Mouse (Mus musculus): Measurements from ENCODE around the gene Ezr. TPM values are rescaled to one million over a fixed set of nuclear protein-coding genes. Genes with fewer than 3 reads are reported as not detected.

The Ezr gene
- polyA plus RNA-seq, 1 experiment from 2014 or later, result 289 TPM

GRCm38 (mm10) chr17:6755873-6756272, 26.7 kb downstream of the Ezr start:
- Histone ChIP-seq H3K4me2 (replicated peaks; ENCODE audit: low read depth) (no peak overlapping the region), H3K4me3 (ENCODE audit: low read depth, low read length) (no peak overlapping the region), H3K9me3 (ENCODE audit: control insufficient read depth, low read length) (no peaks in the 10 kb centered on the region), H3K4me1 (replicated peaks; ENCODE audit: control insufficient read depth, insufficient read depth) (no peaks in the 10 kb centered on the region), H3K27me3 (ENCODE audit: control insufficient read depth, insufficient read depth, low read length) (no peaks in the 10 kb centered on the region), H3K9ac (ENCODE audit: low read length) (no peak overlapping the region), H3K27ac (replicated peaks) (peak overlapping the region; percentile 69), H3K36me3 (ENCODE audit: control insufficient read depth, insufficient read depth, low read length) (peaks cover 3% of the 10 kb centered on the region)
- 54% methylated on average over 8 of the region's 8 CpGs for WGBS
- DNase-seq (ENCODE audit: low spot score), result peak; percentile 52
- peak; percentile 72 for ATAC-seq (ENCODE audit: low FRiP score, low TSS enrichment)
- TF ChIP-seq CTCF (IDR thresholded peaks at IDR 0.05; ENCODE audit: low read depth) (no peak), EP300 (optimal IDR thresholded peaks at IDR 0.05) (no peak)

DNA sequence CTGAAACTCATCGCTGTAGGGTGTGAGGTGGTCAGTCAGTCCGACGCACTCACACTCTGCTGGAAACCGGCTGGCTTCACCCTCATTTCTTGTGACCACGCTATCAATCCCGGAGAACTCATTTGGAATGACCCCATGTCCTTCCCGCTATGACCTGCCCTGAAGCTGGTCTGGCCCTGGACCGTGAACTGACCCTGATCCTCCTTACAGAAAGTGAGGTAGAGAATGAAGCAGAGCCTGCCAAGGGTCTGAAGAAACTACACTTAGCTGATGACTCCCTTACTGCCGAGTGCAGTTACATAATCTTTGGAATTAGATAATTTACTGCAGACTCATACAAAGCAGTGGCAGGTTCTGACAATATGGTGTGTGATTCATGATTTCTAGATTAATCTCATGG, 27.4 kb downstream of the Ezr start:
- H3K27me3 ChIP-seq (ENCODE audit: control insufficient read depth, insufficient read depth, low read length), result no peaks in the 10 kb centered on the region
- no peaks in the 10 kb centered on the region for H3K9me3 ChIP-seq (ENCODE audit: control insufficient read depth, low read length)
- ATAC-seq (ENCODE audit: low FRiP score, low TSS enrichment), result no peak
- 0 out of 2 replicates have a peak overlapping the region, but pooled peaks have one; percentile 13 for H3K27ac ChIP-seq (replicated peaks)
- DNase-seq (ENCODE audit: low spot score), result no peak
- WGBS, result 76% methylated on average over 9 of the region's 9 CpGs
- no peaks in the 10 kb centered on the region for H3K4me1 ChIP-seq (replicated peaks; ENCODE audit: control insufficient read depth, insufficient read depth)
- H3K4me2 ChIP-seq (replicated peaks; ENCODE audit: low read depth), result no peak overlapping the region
- no peak overlapping the region for H3K4me3 ChIP-seq (ENCODE audit: low read depth, low read length)
- no peak overlapping the region for H3K9ac ChIP-seq (ENCODE audit: low read length)
- TF ChIP-seq CTCF (IDR thresholded peaks at IDR 0.05; ENCODE audit: low read depth) (no peak), EP300 (optimal IDR thresholded peaks at IDR 0.05) (no peak)
- peaks cover 5% of the 10 kb centered on the region for H3K36me3 ChIP-seq (ENCODE audit: control insufficient read depth, insufficient read depth, low read length)

DNA sequence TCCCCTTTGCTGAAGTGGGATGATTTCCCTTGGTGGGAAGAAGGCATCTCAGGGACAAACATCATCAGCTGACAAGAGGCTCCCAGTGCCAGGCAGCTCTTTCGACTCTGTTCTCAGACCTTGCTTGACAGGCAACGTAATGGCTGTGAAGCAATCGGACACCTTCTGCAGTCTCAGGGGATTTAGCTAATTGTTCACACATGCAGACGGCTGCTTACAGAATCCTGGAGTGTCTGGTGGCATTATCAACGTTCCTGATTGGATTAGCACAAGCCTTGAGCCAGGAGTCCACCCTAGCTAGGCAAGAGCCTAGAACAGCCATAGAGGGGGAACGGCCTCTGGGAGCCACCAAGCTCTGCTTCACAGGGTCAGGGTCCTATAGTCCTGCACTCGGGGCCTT, 30.2 kb downstream of the Ezr start:
- H3K27ac ChIP-seq (replicated peaks), result peak overlapping the region; percentile 81
- no peaks in the 10 kb centered on the region for H3K27me3 ChIP-seq (ENCODE audit: control insufficient read depth, insufficient read depth, low read length)
- H3K4me3 ChIP-seq (ENCODE audit: low read depth, low read length), result no peak overlapping the region
- no peaks in the 10 kb centered on the region for H3K4me1 ChIP-seq (replicated peaks; ENCODE audit: control insufficient read depth, insufficient read depth)
- TF ChIP-seq EP300 (optimal IDR thresholded peaks at IDR 0.05) (no peak), CTCF (IDR thresholded peaks at IDR 0.05; ENCODE audit: low read depth) (no peak)
- H3K9me3 ChIP-seq (ENCODE audit: control insufficient read depth, low read length), result no peaks in the 10 kb centered on the region
- peaks cover 8% of the 10 kb centered on the region for H3K36me3 ChIP-seq (ENCODE audit: control insufficient read depth, insufficient read depth, low read length)
- ATAC-seq (ENCODE audit: low FRiP score, low TSS enrichment) (no peak), DNase-seq (ENCODE audit: low spot score) (no peak)
- H3K9ac ChIP-seq (ENCODE audit: low read length), result no peak overlapping the region
- WGBS, result 64% methylated on average over 7 of the region's 7 CpGs
- H3K4me2 ChIP-seq (replicated peaks; ENCODE audit: low read depth), result no peak overlapping the region

GRCm38 (mm10) chr17:6751221-6751859, 31.2 kb downstream of the Ezr start:
- no peak overlapping the region for H3K9ac ChIP-seq (ENCODE audit: low read length)
- TF ChIP-seq CTCF (IDR thresholded peaks at IDR 0.05; ENCODE audit: low read depth) (no peak; the same call in 1 of the 2 replicates), EP300 (optimal IDR thresholded peaks at IDR 0.05) (peak; percentile 63)
- peaks cover 8% of the 10 kb centered on the region for H3K36me3 ChIP-seq (ENCODE audit: control insufficient read depth, insufficient read depth, low read length)
- no peak; the same call in 1 of the 2 replicates for ATAC-seq (ENCODE audit: low FRiP score, low TSS enrichment)
- 52% methylated on average over 11 of the region's 11 CpGs for WGBS
- no peak overlapping the region for H3K4me3 ChIP-seq (ENCODE audit: low read depth, low read length)
- no peak for DNase-seq (ENCODE audit: low spot score)
- peak overlapping the region; percentile 81 for H3K27ac ChIP-seq (replicated peaks)
- no peak overlapping the region for H3K4me2 ChIP-seq (replicated peaks; ENCODE audit: low read depth)
- no peaks in the 10 kb centered on the region for H3K27me3 ChIP-seq (ENCODE audit: control insufficient read depth, insufficient read depth, low read length)
- H3K9me3 ChIP-seq (ENCODE audit: control insufficient read depth, low read length), result no peaks in the 10 kb centered on the region
- no peaks in the 10 kb centered on the region for H3K4me1 ChIP-seq (replicated peaks; ENCODE audit: control insufficient read depth, insufficient read depth)

DNA sequence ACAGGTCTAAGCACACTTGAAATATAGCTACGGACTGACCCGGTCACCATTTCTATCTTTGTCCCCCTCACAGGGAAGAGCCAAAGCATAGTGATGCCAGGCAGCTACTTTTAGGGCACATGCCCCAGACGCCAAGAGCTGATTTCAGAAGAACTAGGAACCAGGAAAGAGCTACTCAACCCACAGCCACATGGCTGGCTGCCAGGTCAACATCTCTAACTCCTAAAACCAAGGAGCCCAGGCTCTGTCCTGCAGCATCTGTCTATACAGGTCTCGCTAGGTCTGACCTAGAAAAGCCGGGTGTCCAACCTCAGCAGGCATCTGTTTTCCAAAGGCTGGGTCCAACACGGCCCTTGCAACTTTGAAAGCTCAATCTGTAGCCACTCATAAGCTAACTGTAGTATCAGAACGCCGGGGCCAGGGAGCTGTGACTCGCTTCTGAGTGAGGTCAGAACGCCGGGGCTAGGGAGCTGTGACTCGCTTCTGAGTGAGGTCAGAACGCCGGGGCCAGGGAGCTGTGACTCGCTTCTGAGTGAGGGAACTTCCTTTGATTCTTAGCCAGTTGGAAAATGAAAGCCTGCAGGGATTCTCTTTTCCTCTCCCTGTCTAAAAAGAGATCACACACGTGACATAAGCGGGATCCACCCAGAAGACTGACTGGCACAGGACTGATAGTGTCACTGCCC, 33.7 kb downstream of the Ezr start:
- H3K36me3 ChIP-seq (ENCODE audit: control insufficient read depth, insufficient read depth, low read length), result peaks cover 11% of the 10 kb centered on the region
- peak; percentile 48; the same call in 1 of the 2 replicates for ATAC-seq (ENCODE audit: low FRiP score, low TSS enrichment)
- no peaks in the 10 kb centered on the region for H3K4me1 ChIP-seq (replicated peaks; ENCODE audit: control insufficient read depth, insufficient read depth)
- TF ChIP-seq CTCF (IDR thresholded peaks at IDR 0.05; ENCODE audit: low read depth) (no peak), EP300 (optimal IDR thresholded peaks at IDR 0.05) (no peak)
- DNase-seq (ENCODE audit: low spot score), result no peak
- H3K27me3 ChIP-seq (ENCODE audit: control insufficient read depth, insufficient read depth, low read length), result no peaks in the 10 kb centered on the region
- no peak overlapping the region for H3K4me3 ChIP-seq (ENCODE audit: low read depth, low read length)
- H3K4me2 ChIP-seq (replicated peaks; ENCODE audit: low read depth), result no peak overlapping the region
- 66% methylated on average over 17 of the region's 17 CpGs for WGBS
- H3K9me3 ChIP-seq (ENCODE audit: control insufficient read depth, low read length), result no peaks in the 10 kb centered on the region
- H3K27ac ChIP-seq (replicated peaks), result no peak overlapping the region
- no peak overlapping the region for H3K9ac ChIP-seq (ENCODE audit: low read length)

GRCm38 (mm10) chr17:6747478-6747877, 35.1 kb downstream of the Ezr start:
- H3K27me3 ChIP-seq (ENCODE audit: control insufficient read depth, insufficient read depth, low read length), result no peaks in the 10 kb centered on the region
- H3K4me3 ChIP-seq (ENCODE audit: low read depth, low read length), result no peak overlapping the region
- no peak overlapping the region for H3K4me2 ChIP-seq (replicated peaks; ENCODE audit: low read depth)
- H3K9me3 ChIP-seq (ENCODE audit: control insufficient read depth, low read length), result no peaks in the 10 kb centered on the region
- no peak for TF ChIP-seq CTCF (IDR thresholded peaks at IDR 0.05; ENCODE audit: low read depth)
- ATAC-seq (ENCODE audit: low FRiP score, low TSS enrichment), result no peak
- WGBS, result 55% methylated on average over 7 of the region's 7 CpGs
- H3K9ac ChIP-seq (ENCODE audit: low read length), result no peak overlapping the region
- no peaks in the 10 kb centered on the region for H3K4me1 ChIP-seq (replicated peaks; ENCODE audit: control insufficient read depth, insufficient read depth)
- no peak overlapping the region for H3K27ac ChIP-seq (replicated peaks)
- H3K36me3 ChIP-seq (ENCODE audit: control insufficient read depth, insufficient read depth, low read length), result peaks cover 11% of the 10 kb centered on the region
- DNase-seq (ENCODE audit: low spot score), result no peak

Data from stomach, postnatal 0 days (tissue).